Mouse (Mus musculus) frontal cortex, postnatal 14 days (tissue): ENCODE data around the gene Gm10037.
A peak's percentile ranks its signal among the peaks of the same experiment; 100 is the strongest.
"Not testable (repeated sequence)": the region's sequence is repeated elsewhere in the genome, so short reads cannot be mapped to it uniquely, and the experiment has no call there.

ENCODE experiments used
- DNase-seq, 2 experiments: peaks; one replicate each; pipeline ENCODE4 v3.0.0; 2022; ENCODE audit warnings: low spot score in 2 of 2

Gene Gm10037

DNA sequence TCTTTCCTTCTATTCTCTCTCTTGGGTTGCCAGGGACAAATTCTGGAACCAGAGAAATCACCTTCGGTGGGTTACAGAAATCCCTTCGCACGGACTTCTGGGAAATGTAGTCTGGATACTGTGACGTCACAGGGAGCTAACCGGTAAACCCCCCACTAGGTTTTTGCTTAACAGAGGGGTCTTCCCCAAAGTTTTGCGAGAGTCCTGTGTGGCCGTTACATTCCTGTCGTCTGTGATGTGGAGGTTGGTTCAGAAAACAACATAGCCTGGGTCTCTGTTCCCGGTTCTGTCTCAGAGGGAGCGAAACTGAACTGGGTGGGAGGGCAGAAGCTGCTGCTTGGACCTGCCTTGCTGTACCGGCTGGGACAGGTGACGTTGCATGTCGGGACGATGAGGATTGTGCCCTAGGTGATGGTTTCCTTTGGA is at the start of gene Gm10037:
TSS of gene Gm10037 (plus strand) at position 196 of the 426 bp plus-strand sequence.
- peak; percentile 46 to 48 for DNase-seq

GRCm38 (mm10) chr13:67791921-67792455 is 38.9 kb upstream of the Gm10037 start:
- DNase-seq = no peak

DNA sequence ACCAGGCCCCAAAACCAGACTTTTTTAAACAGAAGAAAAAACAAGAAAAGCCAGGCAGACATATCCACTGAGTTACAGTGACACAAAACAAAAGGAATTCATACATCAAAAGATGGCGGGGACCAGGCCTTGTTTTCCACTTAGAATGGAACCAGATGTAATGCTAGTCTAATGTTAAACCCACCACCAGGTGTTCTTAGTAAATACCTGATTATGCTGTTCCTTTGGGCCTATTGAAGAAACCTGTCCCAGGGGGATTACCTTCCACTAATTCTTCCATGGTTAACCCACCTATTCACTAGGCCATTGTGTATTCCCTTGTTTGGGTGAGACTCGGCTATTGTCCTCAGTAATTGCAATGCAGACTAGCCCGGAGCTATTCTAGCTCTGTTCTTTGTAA is 32.3 kb upstream of the Gm10037 start:
- no peak for DNase-seq

- not testable (repeated sequence) for DNase-seq
Measured at GRCm38 (mm10) chr13:67799151-67799550, 31.8 kb upstream of the Gm10037 start.

DNA sequence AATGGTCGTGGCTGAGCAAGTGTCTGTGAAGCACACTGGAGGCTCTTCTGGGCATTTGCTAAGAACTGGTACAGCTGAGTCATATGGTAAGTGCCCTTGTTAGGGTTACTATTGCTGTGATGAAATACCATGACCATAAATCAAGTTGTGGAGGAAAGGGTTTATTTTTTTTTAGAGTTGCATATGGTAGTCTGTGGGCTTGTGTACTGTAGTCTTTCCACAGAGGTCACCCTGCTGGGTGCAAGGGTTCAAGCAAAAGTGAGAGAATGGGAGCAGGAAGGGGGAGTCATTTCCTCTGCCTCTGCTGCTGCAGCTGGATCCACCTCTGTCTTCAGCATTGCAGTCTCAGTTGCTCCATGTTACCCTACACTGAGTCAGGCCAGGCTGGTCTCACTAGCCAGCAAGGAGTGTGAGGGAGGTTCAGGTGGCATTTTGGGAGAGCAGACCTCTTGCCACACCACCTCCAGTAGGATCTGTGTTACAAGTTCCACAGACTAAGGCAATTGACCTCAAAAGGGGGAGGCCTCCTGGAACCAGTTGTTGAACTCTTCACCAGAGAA is 19.2 kb upstream of the Gm10037 start:
- no peak for DNase-seq

GRCm38 (mm10) chr13:67812961-67813709 is 17.8 kb upstream of the Gm10037 start:
- DNase-seq = no peak

- peak; percentile 61 to 66 for DNase-seq
Measured at GRCm38 (mm10) chr13:67813710-67814660, 16.9 kb upstream of the Gm10037 start, which contains the start of gene Zfp273. Gene Zfp273, plus strand, starts transcription at chr13:67813740.

DNA sequence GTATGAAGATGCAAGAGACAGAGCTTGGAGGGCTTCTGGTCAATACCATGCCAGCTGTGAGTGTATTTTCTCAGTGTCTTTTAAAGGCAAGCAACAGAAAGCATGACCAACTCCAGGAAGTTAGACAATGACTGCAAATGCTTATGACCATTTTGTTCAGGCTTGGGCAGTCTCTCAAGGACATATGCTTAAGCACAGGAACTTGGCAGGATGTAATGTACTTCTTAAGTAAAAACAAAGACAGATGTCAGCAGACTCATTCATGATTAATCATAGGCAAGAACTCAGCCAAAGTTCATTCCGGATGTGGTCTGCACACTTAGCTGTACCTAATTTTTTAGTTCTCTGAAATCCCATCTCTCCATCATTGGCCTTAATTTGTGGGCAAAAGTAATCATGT is 12.3 kb upstream of the Gm10037 start:
- DNase-seq = no peak

- DNase-seq = not testable (repeated sequence)
Measured at GRCm38 (mm10) chr13:67833137-67833536, 2.2 kb downstream of the Gm10037 start.

DNA sequence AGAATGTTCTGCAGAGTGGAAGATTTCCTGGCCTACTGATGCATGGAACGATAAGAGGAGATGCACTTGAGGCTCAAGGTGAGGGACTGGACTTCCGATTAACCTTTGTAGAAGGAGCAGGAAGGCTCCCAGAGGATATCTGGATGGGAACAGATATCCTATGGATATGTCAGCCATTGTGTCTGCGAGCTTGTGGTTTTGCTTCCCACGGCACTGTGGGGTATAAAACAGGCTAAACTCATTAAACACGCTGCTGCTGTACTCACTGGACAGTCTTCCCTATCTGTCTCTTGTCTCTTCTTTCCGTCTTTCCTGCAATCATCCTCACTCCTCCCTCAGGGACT is 12.8 kb downstream of the Gm10037 start:
- no peak for DNase-seq

DNA sequence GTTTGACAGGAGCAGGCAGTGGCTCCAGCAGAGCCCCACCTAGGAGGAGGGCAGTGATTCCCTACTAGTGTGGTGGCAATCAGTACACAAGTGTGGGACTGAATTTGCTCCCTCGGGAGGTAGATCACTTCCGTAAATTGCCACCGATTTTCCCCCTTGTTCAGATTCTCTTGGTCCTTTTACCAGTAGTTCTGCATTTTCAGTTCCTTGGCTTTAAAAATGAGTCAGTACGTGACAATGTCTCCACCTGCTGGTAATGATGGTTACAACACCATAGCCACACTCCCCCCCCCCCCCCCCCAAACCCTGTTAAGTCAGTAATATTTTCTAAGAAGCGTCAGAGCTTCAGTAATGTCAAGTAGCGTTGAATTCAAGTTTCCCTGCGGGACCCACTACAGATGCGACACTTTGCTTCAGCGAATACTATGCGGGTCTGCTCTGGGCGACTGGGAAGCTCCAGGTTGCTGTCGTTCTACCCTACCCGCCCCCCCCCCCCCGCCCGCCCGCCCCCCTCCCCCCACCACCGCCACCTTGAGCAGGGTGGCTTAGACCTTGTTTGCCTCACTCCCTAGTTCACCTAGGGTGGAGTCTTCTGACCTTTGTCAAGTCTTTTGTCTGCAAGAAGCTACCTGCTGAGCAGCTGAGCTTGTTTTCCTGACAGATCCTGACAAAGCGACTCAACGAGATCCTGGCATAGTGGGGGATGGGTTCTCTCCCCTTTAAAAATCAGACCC is 13.4 kb downstream of the Gm10037 start:
- DNase-seq = peak; percentile 7 to 29

- no peak for DNase-seq
Measured at GRCm38 (mm10) chr13:67844853-67845194, 13.9 kb downstream of the Gm10037 start.

- DNase-seq = no peak
Measured at GRCm38 (mm10) chr13:67850361-67850760, 19.5 kb downstream of the Gm10037 start.

- no peak for DNase-seq
Measured at GRCm38 (mm10) chr13:67853130-67853529, 22.2 kb downstream of the Gm10037 start.

- DNase-seq = no peak
Measured at GRCm38 (mm10) chr13:67853983-67854382, 23.1 kb downstream of the Gm10037 start.

- no peak for DNase-seq
Measured at GRCm38 (mm10) chr13:67857317-67857716, 26.4 kb downstream of the Gm10037 start.

DNA sequence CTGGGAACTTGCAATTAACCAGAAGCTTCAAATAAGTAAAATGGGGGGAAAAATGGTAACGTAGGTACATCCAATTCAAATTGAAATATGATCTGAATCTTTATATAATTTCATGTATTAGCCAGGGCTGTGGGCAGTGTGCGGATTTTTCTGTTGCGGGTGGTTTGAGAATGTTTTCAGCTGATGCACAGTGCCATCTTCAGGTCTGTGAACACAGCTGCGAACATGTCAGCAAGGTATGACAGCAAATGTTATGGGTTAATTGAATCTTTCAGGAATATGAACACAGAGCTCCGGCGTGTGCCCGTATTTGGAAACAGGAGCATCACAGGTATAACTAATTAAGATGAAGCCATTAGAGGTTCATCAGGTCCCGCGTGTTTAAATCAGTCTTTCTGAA is 31.6 kb downstream of the Gm10037 start:
- DNase-seq = no peak

DNA sequence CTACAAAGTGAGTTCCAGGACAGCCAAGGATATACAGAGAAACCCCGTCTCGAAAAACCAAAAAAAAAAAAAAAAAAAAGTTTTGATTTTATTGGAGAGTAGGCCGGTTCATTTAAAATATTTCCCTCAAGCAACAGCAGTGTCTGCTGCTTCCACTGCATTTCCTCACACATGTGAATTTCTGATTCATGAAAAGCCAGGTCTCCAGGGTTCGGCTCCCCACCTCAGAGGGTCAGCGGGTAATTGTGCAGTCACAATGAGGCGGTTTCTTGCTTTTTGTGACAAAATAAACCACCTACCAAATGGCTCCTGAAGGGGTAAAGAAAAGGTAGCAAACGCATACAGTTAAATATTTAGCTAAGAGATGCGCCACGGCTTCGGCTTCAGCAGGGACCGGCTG is 32.1 kb downstream of the Gm10037 start, which contains the start of gene BC048507:
TSS of gene BC048507 (plus strand) at position 301 of the 400 bp plus-strand sequence.
- no peak for DNase-seq

- no peak for DNase-seq
Measured at GRCm38 (mm10) chr13:67864764-67865350, 34.0 kb downstream of the Gm10037 start.

- DNase-seq = no peak
Measured at GRCm38 (mm10) chr13:67867899-67868298, 37.0 kb downstream of the Gm10037 start.
